Mouse (Mus musculus): ENCODE measurements around the gene Hapln3. TPM values are rescaled to one million over a fixed set of nuclear protein-coding genes. Genes with fewer than 3 reads are reported as not detected.

Gene Hapln3
- 0.16 and 0.40 TPM in 2 replicates for polyA plus RNA-seq (2015; fragmentation: Nextera tagmentation; extraction: Ambion mirVana)

DNA sequence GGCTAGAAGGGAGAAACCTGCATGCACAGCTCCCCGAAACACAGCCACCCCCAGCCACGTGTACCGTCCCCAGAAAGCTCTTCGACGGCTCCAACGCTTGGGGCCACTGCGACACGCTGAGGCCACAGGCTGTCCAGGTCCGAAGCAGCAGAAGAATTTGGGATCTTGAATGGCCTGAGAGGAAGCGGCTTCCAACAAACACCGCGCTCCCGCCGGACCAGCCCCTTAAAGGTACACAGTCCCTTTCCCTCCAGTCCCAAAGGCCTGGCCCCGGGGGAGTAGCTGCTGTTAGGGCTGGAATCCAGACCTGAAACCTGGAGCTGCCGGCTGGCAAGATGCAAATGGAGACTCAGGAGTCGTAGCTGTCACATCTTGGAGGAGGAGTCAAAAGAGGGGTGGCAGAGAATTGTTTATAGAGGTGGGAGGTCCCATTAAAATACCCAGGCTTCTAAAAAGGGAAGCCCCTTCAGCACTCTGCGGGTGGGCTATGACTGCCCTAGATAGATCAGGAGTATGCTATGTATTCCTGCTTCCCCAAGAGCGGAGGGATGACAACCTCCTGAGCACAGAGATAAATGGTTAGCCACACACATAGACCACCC lies at the start of gene Hapln3:
Gene Hapln3 (minus strand): TSS at position 176 of the 602 bp plus-strand sequence.
- WGBS (ENCODE audit: insufficient replicate concordance), result 6% methylated on average over 19 of the region's 19 CpGs
- no peak for ATAC-seq (ENCODE audit: insufficient read depth)
- Histone ChIP-seq H3K9ac (no peak within 1 kb of the TSS), H3K4me2 (peak within 1 kb of the TSS; percentile 36), H3K9me3 (replicated peaks) (no peaks in the 10 kb centered on the region), H3K27me3 (peaks cover 28% of the 10 kb centered on the region), H3K27ac (replicated peaks) (no peak within 1 kb of the TSS), H3K4me1 (replicated peaks) (0 out of 2 replicates have a peak, but pooled peaks cover 4% of the 10 kb centered on the region), H3K4me3 (replicated peaks) (no peak within 1 kb of the TSS), H3K36me3 (replicated peaks) (no peaks in the 10 kb centered on the region)

DNA sequence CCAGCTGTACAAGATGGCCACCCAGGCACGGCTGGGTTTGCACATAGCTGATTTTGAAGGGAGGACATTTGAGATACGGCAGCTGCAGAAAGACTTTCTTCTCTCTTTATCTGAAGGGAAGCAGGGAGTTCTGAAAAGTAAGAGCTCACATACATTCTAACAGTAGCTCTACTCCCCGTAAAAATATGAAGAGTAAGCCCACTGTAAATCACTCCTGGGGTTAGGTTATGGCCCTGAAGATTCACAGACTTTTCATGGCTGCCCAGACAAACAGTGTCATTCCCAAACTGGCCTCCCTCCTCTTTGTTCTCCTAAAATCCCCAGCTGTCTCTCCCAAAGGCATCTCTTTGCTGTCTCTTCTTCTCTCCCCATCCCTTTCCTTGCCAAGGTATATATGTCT lies 43.0 kb upstream of the Hapln3 start:
- Histone ChIP-seq H3K9me3 (replicated peaks) (no peaks in the 10 kb centered on the region), H3K27me3 (no peaks in the 10 kb centered on the region), H3K4me1 (replicated peaks) (0 out of 2 replicates have a peak, but pooled peaks cover 4% of the 10 kb centered on the region), H3K36me3 (replicated peaks) (no peaks in the 10 kb centered on the region), H3K27ac (replicated peaks) (no peak overlapping the region), H3K4me3 (replicated peaks) (no peak overlapping the region), H3K4me2 (no peak overlapping the region), H3K9ac (no peak overlapping the region)
- ATAC-seq (ENCODE audit: insufficient read depth), result no peak
- 59% methylated on average over 3 of the region's 3 CpGs for WGBS (ENCODE audit: insufficient replicate concordance)

DNA sequence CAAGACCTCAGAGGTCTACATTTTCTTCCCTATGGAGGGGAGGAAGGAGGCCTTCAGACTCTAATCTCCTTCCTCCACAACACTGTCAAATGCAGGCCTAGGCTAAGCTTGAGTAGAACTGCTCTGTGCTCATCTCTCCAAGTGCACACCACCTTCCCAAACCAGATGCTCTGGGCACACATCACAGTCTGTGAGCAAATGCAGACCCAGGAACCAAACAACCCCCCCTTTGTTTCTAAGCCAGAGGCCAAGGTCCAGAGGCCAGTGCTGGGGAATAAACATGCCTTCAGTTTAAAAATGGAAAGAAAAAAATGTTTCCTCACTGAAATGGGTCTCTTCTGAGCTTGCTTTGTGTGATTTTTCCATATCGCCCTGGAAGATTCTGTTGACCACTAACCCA lies 41.0 kb upstream of the Hapln3 start:
- H3K36me3 ChIP-seq (replicated peaks), result no peaks in the 10 kb centered on the region
- 0 out of 2 replicates have a peak, but pooled peaks cover 4% of the 10 kb centered on the region for H3K4me1 ChIP-seq (replicated peaks)
- no peak overlapping the region for H3K9ac ChIP-seq
- H3K27me3 ChIP-seq, result no peaks in the 10 kb centered on the region; the same call in 1 of the 2 replicates
- no peak overlapping the region for H3K27ac ChIP-seq (replicated peaks)
- no peak overlapping the region for H3K4me3 ChIP-seq (replicated peaks)
- H3K4me2 ChIP-seq, result no peak overlapping the region
- 63% methylated on average over 1 of the region's 1 CpGs for WGBS (ENCODE audit: insufficient replicate concordance)
- ATAC-seq (ENCODE audit: insufficient read depth), result peak; percentile 54
- H3K9me3 ChIP-seq (replicated peaks), result no peaks in the 10 kb centered on the region

DNA sequence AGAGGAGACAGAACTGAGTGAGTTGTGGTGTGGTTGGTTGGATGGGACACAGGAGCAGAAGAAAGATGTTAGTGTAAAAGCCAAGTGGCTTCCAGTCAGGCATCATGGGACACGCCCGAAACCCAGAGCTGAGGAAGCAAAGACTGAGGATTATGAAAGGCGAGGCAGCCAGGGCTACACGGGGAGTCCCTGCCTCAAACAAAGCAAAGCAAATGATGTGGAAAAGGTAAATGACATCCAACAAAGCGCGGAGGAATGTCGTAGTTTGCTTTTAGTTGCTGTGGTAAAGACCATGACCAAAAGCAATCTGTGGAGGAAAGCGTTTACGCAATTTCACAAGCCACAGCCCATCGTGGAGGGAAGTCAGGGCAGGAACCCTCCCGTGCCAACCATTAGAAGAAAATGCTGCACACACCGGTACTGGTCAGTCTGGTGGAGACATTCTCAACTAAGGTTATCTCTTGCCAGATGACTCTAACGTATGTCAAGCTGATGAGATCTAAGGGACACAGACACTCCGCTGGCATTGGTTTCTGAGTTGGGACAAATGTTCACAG lies 36.3 kb upstream of the Hapln3 start:
- no peak overlapping the region for H3K4me2 ChIP-seq
- no peaks in the 10 kb centered on the region for H3K4me1 ChIP-seq (replicated peaks)
- no peaks in the 10 kb centered on the region; the same call in 1 of the 2 replicates for H3K27me3 ChIP-seq
- H3K27ac ChIP-seq (replicated peaks), result no peak overlapping the region
- 44% methylated on average over 14 of the region's 14 CpGs for WGBS (ENCODE audit: insufficient replicate concordance)
- H3K9ac ChIP-seq, result no peak overlapping the region
- ATAC-seq (ENCODE audit: insufficient read depth), result no peak
- no peaks in the 10 kb centered on the region for H3K9me3 ChIP-seq (replicated peaks)
- H3K36me3 ChIP-seq (replicated peaks), result no peaks in the 10 kb centered on the region
- H3K4me3 ChIP-seq (replicated peaks), result no peak overlapping the region

DNA sequence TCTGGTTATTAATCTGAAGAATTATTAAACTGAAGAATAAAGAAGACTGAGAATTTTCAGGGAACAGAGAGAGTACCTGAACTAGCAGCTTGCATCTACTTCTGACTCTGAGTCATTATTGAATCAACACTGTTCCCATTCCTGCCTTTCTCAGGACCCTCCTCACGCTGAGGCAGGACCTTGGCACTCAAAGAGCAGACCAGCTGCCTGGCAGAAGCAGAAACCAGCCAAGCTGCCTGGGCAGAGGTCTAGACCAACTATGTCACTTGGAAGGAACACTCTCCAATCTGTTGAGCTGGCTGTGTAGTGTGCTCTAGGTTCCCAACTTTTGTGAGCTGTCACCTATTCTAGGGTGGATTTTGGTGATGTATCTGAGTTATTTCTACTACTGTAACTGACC lies 28.6 kb upstream of the Hapln3 start:
- WGBS (ENCODE audit: insufficient replicate concordance), result 41% methylated on average over 1 of the region's 1 CpGs
- H3K4me1 ChIP-seq (replicated peaks), result no peaks in the 10 kb centered on the region
- no peaks in the 10 kb centered on the region for H3K36me3 ChIP-seq (replicated peaks)
- no peak for ATAC-seq (ENCODE audit: insufficient read depth)
- H3K9ac ChIP-seq, result no peak overlapping the region
- H3K4me2 ChIP-seq, result no peak overlapping the region
- H3K9me3 ChIP-seq (replicated peaks), result no peaks in the 10 kb centered on the region
- H3K27me3 ChIP-seq, result no peaks in the 10 kb centered on the region
- no peak overlapping the region for H3K27ac ChIP-seq (replicated peaks)
- H3K4me3 ChIP-seq (replicated peaks), result no peak overlapping the region

DNA sequence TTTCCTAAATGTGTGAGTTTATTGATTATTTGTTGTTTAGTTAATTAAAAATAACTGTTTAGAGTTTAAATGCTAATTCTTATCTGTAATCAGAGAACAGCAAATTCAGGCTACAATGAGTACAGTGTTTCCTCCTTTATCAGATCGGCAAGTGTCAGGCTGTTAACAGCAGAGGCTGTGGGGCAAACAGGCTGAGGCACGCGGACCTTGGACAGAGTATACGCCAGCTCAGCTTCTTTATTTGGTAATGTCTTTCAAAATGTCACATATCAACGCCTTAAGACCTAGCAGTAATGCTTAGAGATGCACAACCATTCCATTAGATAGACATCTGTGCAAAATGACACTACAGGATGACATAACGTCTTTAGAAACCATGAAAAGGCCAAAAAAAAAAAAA lies 18.7 kb upstream of the Hapln3 start:
- Histone ChIP-seq H3K4me3 (replicated peaks) (no peak overlapping the region), H3K4me2 (peak overlapping the region; percentile 78; the same call in 1 of the 2 replicates), H3K9ac (no peak overlapping the region), H3K27me3 (no peaks in the 10 kb centered on the region), H3K27ac (replicated peaks) (no peak overlapping the region), H3K4me1 (replicated peaks) (peaks cover 25% of the 10 kb centered on the region), H3K9me3 (replicated peaks) (no peaks in the 10 kb centered on the region), H3K36me3 (replicated peaks) (no peaks in the 10 kb centered on the region)
- WGBS (ENCODE audit: insufficient replicate concordance), result 13% methylated on average over 6 of the region's 6 CpGs
- ATAC-seq (ENCODE audit: insufficient read depth), result no peak

DNA sequence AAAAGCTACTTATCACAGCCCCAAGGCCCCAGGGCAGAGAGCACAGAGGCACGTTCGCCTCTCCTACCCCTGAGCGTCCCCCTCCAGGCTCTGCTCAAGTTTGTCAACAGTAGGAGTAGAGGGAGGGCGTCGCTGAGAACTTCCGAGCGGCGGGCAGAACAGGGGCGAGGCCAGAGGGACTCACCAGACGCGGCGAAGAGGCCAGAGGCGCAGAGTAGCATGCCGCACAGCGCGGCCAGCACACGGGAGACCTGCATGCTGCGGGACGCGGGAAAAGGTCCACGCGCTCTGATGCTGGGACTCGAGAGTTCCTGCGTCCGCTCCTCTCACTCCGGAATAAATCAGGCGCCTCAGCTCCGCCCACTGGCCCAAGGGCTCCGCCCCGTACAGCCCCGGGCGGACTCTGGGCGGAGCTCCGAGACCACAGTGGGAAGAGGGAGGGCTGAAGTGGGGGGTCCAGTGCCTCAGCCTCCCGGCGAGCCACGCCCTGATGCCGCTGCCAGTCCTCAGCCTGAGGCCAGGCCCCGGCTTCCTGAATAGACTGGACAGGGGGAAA lies 18.0 kb upstream of the Hapln3 start, which contains the start of gene Mfge8:
Gene Mfge8 (minus strand): TSS at position 350 of the 556 bp plus-strand sequence.
- Histone ChIP-seq H3K27ac (replicated peaks) (0 out of 2 replicates have a peak within 1 kb of the TSS, but pooled peaks have one; percentile 19), H3K4me1 (replicated peaks) (peaks cover 25% of the 10 kb centered on the region)
- ATAC-seq (ENCODE audit: insufficient read depth), result peak; percentile 80

DNA sequence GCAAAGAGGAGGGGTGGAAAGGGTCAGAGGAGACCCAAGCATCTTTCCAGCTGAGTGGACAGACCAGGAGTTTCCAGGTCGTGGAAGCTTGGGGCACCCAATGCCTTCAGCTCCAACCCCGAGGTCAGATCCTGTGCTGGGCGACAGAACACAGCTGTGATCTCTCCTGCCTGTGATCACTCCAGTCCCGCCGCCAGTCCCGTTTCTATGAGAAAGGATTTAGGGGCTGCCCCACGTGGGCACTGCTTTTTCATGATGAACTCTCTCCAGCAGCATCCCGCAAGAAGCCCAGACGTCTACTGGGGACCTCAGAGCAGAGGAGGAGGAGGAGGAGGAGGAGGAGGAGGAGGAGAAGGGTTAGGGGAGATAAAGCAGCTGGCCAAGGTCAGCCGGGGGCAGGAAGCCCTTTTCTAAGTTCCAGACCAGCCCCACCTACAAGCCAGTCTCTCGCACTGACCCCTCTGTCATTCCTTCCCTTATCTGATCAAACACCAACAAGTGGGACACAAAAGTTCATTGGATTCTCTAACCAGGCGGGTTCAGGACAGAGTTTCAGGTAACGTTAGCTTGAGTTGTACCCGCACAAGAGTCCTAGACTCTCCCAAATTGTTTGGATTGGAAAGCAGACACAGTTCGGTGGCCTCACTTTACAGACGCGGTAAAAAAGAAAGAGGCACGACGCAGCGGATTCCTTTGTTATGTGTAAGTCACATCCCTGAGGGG lies 17.3 kb upstream of the Hapln3 start:
- H3K27ac ChIP-seq (replicated peaks), result 0 out of 2 replicates have a peak overlapping the region, but pooled peaks have one; percentile 19
- H3K27me3 ChIP-seq, result no peaks in the 10 kb centered on the region
- peak overlapping the region; percentile 42; the same call in 1 of the 2 replicates for H3K9ac ChIP-seq
- no peak for ATAC-seq (ENCODE audit: insufficient read depth)
- no peaks in the 10 kb centered on the region for H3K36me3 ChIP-seq (replicated peaks)
- WGBS (ENCODE audit: insufficient replicate concordance), result 3% methylated on average over 20 of the region's 20 CpGs
- H3K4me3 ChIP-seq (replicated peaks), result peak overlapping the region; percentile 61
- no peaks in the 10 kb centered on the region for H3K9me3 ChIP-seq (replicated peaks)
- peak overlapping the region; percentile 78 for H3K4me2 ChIP-seq
- peaks cover 25% of the 10 kb centered on the region for H3K4me1 ChIP-seq (replicated peaks)

More for the DNA sequence above, 18.0 kb upstream of the Hapln3 start, which contains the start of gene Mfge8:
- Histone ChIP-seq H3K9ac (peak within 1 kb of the TSS; percentile 42; the same call in 1 of the 2 replicates), H3K9me3 (replicated peaks) (no peaks in the 10 kb centered on the region), H3K4me3 (replicated peaks) (peak within 1 kb of the TSS; percentile 61), H3K4me2 (peak within 1 kb of the TSS; percentile 78), H3K36me3 (replicated peaks) (no peaks in the 10 kb centered on the region), H3K27me3 (no peaks in the 10 kb centered on the region)
- under 1% methylated on average over 39 of the region's 39 CpGs for WGBS (ENCODE audit: insufficient replicate concordance)

DNA sequence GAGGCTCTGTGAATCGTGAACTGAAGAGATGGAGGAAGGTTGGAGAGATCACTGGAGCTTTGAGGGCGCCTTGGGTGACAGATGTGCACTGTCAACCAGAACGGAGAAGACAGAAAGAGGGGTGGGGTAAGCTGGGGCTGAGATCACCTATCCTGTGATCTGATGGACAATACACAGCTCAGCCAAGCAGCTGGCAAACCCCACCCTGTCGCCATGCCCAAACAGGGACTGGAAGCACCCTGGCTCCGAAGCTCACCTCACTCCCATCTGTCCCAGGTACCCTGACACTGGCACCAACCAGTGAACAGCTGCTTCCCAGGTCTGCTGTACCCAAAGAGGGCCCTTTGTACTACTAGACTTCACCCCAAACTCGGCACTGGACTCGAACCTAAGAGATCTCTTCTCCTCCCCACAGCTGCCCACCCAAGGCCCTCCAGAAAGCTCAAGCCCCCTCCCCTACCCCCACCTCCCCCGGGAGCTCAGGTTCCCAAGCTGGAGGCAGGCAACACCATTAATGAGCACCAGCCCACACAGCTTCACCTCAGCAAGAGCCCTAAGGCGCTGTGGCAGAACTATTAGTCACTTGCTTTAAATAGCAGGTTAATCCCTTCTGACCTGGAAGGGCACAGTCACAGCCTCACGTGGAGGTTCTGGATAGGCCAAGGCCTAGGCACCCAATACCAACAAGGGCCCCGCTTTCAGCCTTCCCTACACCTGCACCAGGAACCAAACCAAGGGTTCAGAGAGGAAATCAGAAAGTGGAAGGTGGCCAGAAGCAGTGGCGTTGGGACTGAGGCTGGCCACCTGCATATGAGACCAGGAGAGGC lies 16.4 kb upstream of the Hapln3 start:
- no peak for ATAC-seq (ENCODE audit: insufficient read depth)
- H3K27ac ChIP-seq (replicated peaks), result no peak overlapping the region
- peak overlapping the region; percentile 78 for H3K4me2 ChIP-seq
- H3K4me3 ChIP-seq (replicated peaks), result no peak overlapping the region
- H3K9ac ChIP-seq, result no peak overlapping the region
- H3K27me3 ChIP-seq, result no peaks in the 10 kb centered on the region
- H3K4me1 ChIP-seq (replicated peaks), result peaks cover 25% of the 10 kb centered on the region
- no peaks in the 10 kb centered on the region for H3K9me3 ChIP-seq (replicated peaks)
- 59% methylated on average over 12 of the region's 12 CpGs for WGBS (ENCODE audit: insufficient replicate concordance)
- no peaks in the 10 kb centered on the region for H3K36me3 ChIP-seq (replicated peaks)

DNA sequence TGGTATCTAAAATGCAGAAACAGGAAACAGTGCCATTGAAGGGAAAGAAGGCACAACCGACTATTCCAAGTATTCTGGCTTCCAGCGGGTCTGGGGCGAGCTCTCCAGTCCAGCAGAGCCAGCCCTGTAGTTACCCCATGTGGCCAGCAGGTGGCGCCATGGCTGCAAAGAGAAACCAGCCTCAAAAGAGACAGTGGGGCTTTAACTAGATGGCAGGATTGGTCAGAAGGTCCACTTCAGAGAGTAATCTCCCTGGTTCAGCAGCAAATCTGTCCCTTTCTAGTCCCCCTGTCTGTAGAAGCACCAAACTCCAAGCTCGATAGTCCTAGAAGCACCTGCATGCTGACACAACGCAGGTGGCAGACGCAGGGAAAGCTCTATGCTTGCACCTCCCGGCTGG lies 10.1 kb upstream of the Hapln3 start:
- ATAC-seq (ENCODE audit: insufficient read depth), result no peak
- H3K27me3 ChIP-seq, result no peaks in the 10 kb centered on the region
- no peaks in the 10 kb centered on the region for H3K36me3 ChIP-seq (replicated peaks)
- no peak overlapping the region for H3K4me3 ChIP-seq (replicated peaks)
- H3K27ac ChIP-seq (replicated peaks), result no peak overlapping the region
- H3K4me2 ChIP-seq, result no peak overlapping the region
- no peaks in the 10 kb centered on the region for H3K4me1 ChIP-seq (replicated peaks)
- H3K9ac ChIP-seq, result no peak overlapping the region
- 36% methylated on average over 8 of the region's 8 CpGs for WGBS (ENCODE audit: insufficient replicate concordance)
- no peaks in the 10 kb centered on the region for H3K9me3 ChIP-seq (replicated peaks)

All from liver, embryonic 15.5 days (tissue).